Mouse (Mus musculus): ENCODE measurements around the gene Dmc1. TPM values are rescaled to one million over a fixed set of nuclear protein-coding genes. Genes with fewer than 3 reads are reported as not detected.

Gene Dmc1
- total RNA-seq, 2 experiments from 2014 or later, result 0.79 to 1.3 TPM

GRCm38 (mm10) chr15:79547289-79547820, 57.6 kb downstream of the Dmc1 start:
- DNase-seq (ENCODE audit: low spot score in 2 of 2), result no peak
- Histone ChIP-seq H3K27ac (peak overlapping the region; percentile 99), H3K4me3 (peak overlapping the region; percentile 88)
- TF ChIP-seq CTCF (conservative IDR thresholded peaks at IDR 0.05), result no peak

GRCm38 (mm10) chr15:79546410-79547288, 58.3 kb downstream of the Dmc1 start, which contains the start of gene Ddx17:
TSS of gene Ddx17 (minus strand) at chr15:79546741.
- Histone ChIP-seq H3K4me3 (peak within 1 kb of the TSS; percentile 88), H3K27ac (peak within 1 kb of the TSS; percentile 99)
- peak; percentile 98 to 100 for DNase-seq (ENCODE audit: low spot score in 2 of 2)
- no peak for TF ChIP-seq CTCF (conservative IDR thresholded peaks at IDR 0.05)

GRCm38 (mm10) chr15:79545921-79546399, 58.9 kb downstream of the Dmc1 start:
- Histone ChIP-seq H3K4me3 (peak overlapping the region; percentile 88), H3K27ac (peak overlapping the region; percentile 99)
- DNase-seq (ENCODE audit: low spot score in 2 of 2), result peak in 1 of 2 experiments; percentile 18
- no peak for TF ChIP-seq CTCF (conservative IDR thresholded peaks at IDR 0.05)

GRCm38 (mm10) chr15:79545496-79545895, 59.4 kb downstream of the Dmc1 start:
- Histone ChIP-seq H3K4me3 (peak overlapping the region; percentile 88), H3K27ac (peak overlapping the region; percentile 99)
- DNase-seq (ENCODE audit: low spot score in 2 of 2), result no peak
- TF ChIP-seq CTCF (conservative IDR thresholded peaks at IDR 0.05), result no peak

GRCm38 (mm10) chr15:79543968-79544367, 60.9 kb downstream of the Dmc1 start:
- no peak for TF ChIP-seq CTCF (conservative IDR thresholded peaks at IDR 0.05)
- no peak for DNase-seq (ENCODE audit: low spot score in 2 of 2)
- Histone ChIP-seq H3K4me3 (peak overlapping the region; percentile 88), H3K27ac (no peak overlapping the region; the same call in 1 of the 2 replicates)

GRCm38 (mm10) chr15:79533796-79534195, 71.1 kb downstream of the Dmc1 start:
- Histone ChIP-seq H3K27ac (no peak overlapping the region), H3K4me3 (no peak overlapping the region)
- no peak for DNase-seq (ENCODE audit: low spot score in 2 of 2)
- TF ChIP-seq CTCF (conservative IDR thresholded peaks at IDR 0.05), result no peak

- no peak for DNase-seq (ENCODE audit: low spot score in 2 of 2)
- H3K4me3 ChIP-seq, result no peak overlapping the region
- no peak for TF ChIP-seq CTCF (conservative IDR thresholded peaks at IDR 0.05)
Observed at GRCm38 (mm10) chr15:79529935-79530334, 75.0 kb downstream of the Dmc1 start.

GRCm38 (mm10) chr15:79527991-79528639, 76.8 kb downstream of the Dmc1 start:
- TF ChIP-seq CTCF (conservative IDR thresholded peaks at IDR 0.05), result peak; percentile 55
- H3K4me3 ChIP-seq, result no peak overlapping the region
- no peak overlapping the region; the same call in 1 of the 2 replicates for H3K27ac ChIP-seq
- DNase-seq (ENCODE audit: low spot score in 2 of 2), result no peak

More at GRCm38 (mm10) chr15:79529935-79530334, 75.0 kb downstream of the Dmc1 start:
- H3K27ac ChIP-seq, result no peak overlapping the region

GRCm38 (mm10) chr15:79527192-79527591, 77.7 kb downstream of the Dmc1 start:
- H3K4me3 ChIP-seq, result no peak overlapping the region
- no peak for DNase-seq (ENCODE audit: low spot score in 2 of 2)
- TF ChIP-seq CTCF (conservative IDR thresholded peaks at IDR 0.05), result no peak
- H3K27ac ChIP-seq, result no peak overlapping the region

- Histone ChIP-seq H3K27ac (no peak overlapping the region), H3K4me3 (no peak overlapping the region)
- DNase-seq (ENCODE audit: low spot score in 2 of 2), result no peak
- TF ChIP-seq CTCF (conservative IDR thresholded peaks at IDR 0.05), result no peak
Observed at GRCm38 (mm10) chr15:79525979-79526768, 78.7 kb downstream of the Dmc1 start.

- H3K4me3 ChIP-seq, result no peak overlapping the region
- no peak overlapping the region for H3K27ac ChIP-seq
- no peak for DNase-seq (ENCODE audit: low spot score in 2 of 2)
- TF ChIP-seq CTCF (conservative IDR thresholded peaks at IDR 0.05), result no peak
Observed at GRCm38 (mm10) chr15:79525564-79525963, 79.3 kb downstream of the Dmc1 start.
